Mouse (Mus musculus): ENCODE measurements around the gene Trim41.
"Not testable (repeated sequence)": the region's sequence is repeated elsewhere in the genome, so short reads cannot be mapped to it uniquely, and the experiment has no call there.

Trim41 gene

GRCm38 (mm10) chr11:48813782-48814181 is 3.4 kb downstream of the Trim41 start:
- DNase-seq (ENCODE audit: low spot score), result no peak

GRCm38 (mm10) chr11:48810142-48810541 is 7.0 kb downstream of the Trim41 start:
- no peak for DNase-seq (ENCODE audit: low spot score)

GRCm38 (mm10) chr11:48809434-48809830 is 7.7 kb downstream of the Trim41 start:
- no peak for DNase-seq (ENCODE audit: low spot score)

GRCm38 (mm10) chr11:48808737-48809433 is 8.3 kb downstream of the Trim41 start:
- DNase-seq (ENCODE audit: low spot score), result no peak

- DNase-seq (ENCODE audit: low spot score), result no peak
These were observed 8.9 kb downstream of the Trim41 start for GRCm38 (mm10) chr11:48808304-48808646.

- DNase-seq (ENCODE audit: low spot score), result no peak
These were observed 9.4 kb downstream of the Trim41 start for GRCm38 (mm10) chr11:48807563-48808303.

GRCm38 (mm10) chr11:48806856-48807562 is 10.1 kb downstream of the Trim41 start:
- peak; percentile 54 for DNase-seq (ENCODE audit: low spot score)

- no peak for DNase-seq (ENCODE audit: low spot score)
These were observed 12.2 kb downstream of the Trim41 start for GRCm38 (mm10) chr11:48804922-48805321.

GRCm38 (mm10) chr11:48803988-48804387 is 13.2 kb downstream of the Trim41 start:
- DNase-seq (ENCODE audit: low spot score), result no peak

- no peak for DNase-seq (ENCODE audit: low spot score)
These were observed 15.1 kb downstream of the Trim41 start for GRCm38 (mm10) chr11:48801831-48802772.

GRCm38 (mm10) chr11:48799921-48800701 is 17.0 kb downstream of the Trim41 start, which contains the start of gene Rack1:
Gene Rack1 (plus strand): TSS chr11:48800332.
- peak; percentile 89 for DNase-seq (ENCODE audit: low spot score)

GRCm38 (mm10) chr11:48798984-48799920 is 17.9 kb downstream of the Trim41 start:
- no peak for DNase-seq (ENCODE audit: low spot score)

GRCm38 (mm10) chr11:48798308-48798707 is 18.8 kb downstream of the Trim41 start:
- no peak for DNase-seq (ENCODE audit: low spot score)

- no peak for DNase-seq (ENCODE audit: low spot score)
These were observed 19.9 kb downstream of the Trim41 start for GRCm38 (mm10) chr11:48797287-48797686.

- DNase-seq (ENCODE audit: low spot score), result no peak
These were observed 20.9 kb downstream of the Trim41 start for GRCm38 (mm10) chr11:48796290-48796689.

GRCm38 (mm10) chr11:48795221-48795620 is 21.9 kb downstream of the Trim41 start:
- no peak for DNase-seq (ENCODE audit: low spot score)

GRCm38 (mm10) chr11:48793184-48793583 is 24.0 kb downstream of the Trim41 start:
- DNase-seq (ENCODE audit: low spot score), result no peak

GRCm38 (mm10) chr11:48791894-48792293 is 25.3 kb downstream of the Trim41 start:
- not testable (repeated sequence) for DNase-seq (ENCODE audit: low spot score)

GRCm38 (mm10) chr11:48790946-48791345 is 26.2 kb downstream of the Trim41 start:
- no peak for DNase-seq (ENCODE audit: low spot score)

Data from layer of hippocampus, adult 11-12 months (tissue).